Mouse (Mus musculus): ENCODE data around the gene Patj.
A peak's percentile ranks its signal among the peaks of the same experiment; 100 is the strongest.

Patj gene

GRCm38 (mm10) chr4:98727295-98727958 is 331.8 kb downstream of the Patj start:
- no peak for DNase-seq (ENCODE audit: low spot score)

- no peak for DNase-seq (ENCODE audit: low spot score)
Measured at GRCm38 (mm10) chr4:98727959-98728347, 332.4 kb downstream of the Patj start.

GRCm38 (mm10) chr4:98728716-98729115 is 333.1 kb downstream of the Patj start:
- DNase-seq (ENCODE audit: low spot score): no peak

GRCm38 (mm10) chr4:98733660-98734059 is 338.1 kb downstream of the Patj start:
- no peak for DNase-seq (ENCODE audit: low spot score)

- no peak for DNase-seq (ENCODE audit: low spot score)
Measured at GRCm38 (mm10) chr4:98739753-98740152, 344.2 kb downstream of the Patj start.

DNA sequence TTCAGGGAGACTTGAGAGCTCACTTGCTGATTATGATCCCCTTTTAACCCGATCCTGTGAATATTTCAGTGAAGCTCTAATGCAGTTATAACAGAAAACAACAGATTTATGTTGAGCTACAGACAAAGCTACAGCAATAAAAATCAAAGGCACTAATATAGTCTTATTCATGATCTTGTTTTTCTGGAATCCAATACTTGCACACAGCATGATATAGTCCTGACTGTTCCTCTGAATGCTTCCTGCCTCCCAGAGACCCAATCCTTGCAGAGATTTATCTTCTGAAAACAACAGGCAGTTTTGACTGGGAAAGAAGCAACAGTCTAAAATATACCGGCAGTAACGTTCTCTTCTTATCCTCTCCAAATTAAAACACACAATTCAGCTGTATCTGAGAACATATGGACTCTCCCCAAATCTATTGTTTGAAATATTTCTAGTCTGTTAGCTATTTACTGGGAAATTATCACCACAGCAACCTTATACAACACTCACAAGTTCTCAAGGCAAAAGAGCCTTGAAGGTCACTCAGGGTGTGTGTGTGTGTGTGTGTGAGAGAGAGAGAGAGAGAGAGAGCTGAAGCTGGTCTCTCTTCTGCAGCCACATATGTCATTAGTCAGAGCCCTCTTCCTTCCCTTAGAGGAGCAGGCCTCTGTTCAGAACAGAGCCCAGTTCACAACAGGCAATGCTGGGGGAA is 347.8 kb downstream of the Patj start:
- DNase-seq (ENCODE audit: low spot score): no peak

GRCm38 (mm10) chr4:98743906-98744210 is 348.3 kb downstream of the Patj start:
- peak; percentile 51 for DNase-seq (ENCODE audit: low spot score)

GRCm38 (mm10) chr4:98754456-98754855 is 358.9 kb downstream of the Patj start:
- DNase-seq (ENCODE audit: low spot score): no peak

DNA sequence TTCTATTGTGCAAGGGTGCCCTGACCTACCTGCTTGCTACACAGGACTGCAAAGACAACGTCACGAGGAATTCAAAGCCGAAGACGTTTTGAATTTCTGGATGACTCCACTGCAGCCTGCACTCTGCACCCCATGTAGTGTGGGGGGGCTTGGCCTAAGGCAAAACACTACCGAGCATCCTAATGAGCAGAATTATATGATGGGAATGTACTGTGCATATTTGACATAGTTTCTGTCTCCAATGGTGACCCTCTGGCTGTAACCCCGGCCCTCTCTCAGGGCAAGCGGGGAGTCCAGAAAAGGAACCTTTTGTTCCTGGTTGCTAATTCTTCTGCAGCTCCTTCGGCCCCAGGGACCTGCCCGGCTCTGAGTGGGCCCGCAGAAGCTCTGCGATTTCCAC is 360.6 kb downstream of the Patj start:
- DNase-seq (ENCODE audit: low spot score): no peak

DNA sequence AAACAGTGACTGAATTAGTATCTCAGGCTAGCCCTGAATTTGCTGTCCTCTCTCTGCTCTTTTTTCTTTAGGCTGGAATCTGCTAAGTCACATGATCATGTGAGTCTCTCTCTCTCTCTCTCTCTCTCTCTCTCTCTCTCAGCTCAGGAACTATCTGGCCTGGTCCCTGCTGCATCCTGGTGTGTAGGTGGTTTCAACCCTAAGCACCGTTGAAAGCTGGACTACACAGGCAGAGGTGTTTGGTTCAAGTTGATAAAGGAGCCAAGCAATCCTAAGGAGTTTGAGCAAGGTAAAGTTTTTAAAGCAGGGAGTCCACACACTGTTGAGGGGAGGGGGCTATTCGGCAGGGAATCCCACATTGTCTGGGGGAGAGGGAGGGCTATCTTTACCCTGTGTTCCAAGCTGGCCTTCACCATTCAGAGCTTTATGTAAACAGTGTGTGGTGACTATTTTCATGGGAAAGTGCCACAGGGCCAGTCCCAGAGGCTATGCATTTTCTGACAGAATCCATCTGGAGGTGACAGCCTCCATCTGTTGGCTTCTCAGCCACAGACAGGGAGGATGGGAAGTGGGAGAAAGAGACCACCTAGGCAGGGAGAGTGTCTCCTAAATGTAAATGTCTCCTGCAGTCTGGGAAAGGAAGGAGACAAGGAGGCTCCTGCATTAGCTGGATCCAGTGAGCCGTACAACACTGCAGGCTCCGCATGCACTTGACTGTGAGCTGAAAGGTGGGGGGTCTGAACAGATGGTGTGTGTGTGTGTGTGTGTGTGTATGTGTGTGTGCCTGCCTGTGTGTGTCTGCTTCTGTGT is 362.6 kb downstream of the Patj start:
- no peak for DNase-seq (ENCODE audit: low spot score)

DNA sequence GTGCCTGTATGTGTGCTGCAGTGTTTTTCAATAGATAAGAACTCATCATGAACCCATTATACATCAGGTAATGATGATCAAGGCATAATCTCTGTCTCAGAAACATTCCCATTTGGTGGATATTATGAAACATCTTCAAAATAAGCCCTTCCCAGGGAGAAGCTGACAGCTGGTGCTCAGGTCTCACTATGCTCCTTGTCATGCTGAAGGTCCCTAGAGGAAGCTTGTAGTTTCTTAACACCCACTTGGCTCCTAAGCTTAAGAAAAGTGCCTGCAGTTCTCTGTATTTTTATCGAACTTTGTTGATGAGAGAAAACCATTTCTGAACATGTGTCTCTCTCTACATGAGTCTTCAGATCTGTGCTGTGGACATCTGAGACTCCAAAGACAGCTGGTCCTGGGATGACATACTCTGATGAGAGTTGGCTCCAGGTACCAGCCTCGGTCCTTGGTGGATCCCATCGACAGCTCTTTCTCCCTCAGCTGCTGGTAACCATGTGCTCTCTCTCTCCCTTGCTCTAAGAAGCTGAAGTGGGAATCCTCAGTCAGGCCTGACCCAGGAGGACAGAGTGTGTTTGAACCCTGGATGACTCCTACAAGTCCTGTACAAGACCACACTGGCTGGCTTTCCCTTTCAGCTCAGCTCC is 363.4 kb downstream of the Patj start:
- DNase-seq (ENCODE audit: low spot score): no peak

DNA sequence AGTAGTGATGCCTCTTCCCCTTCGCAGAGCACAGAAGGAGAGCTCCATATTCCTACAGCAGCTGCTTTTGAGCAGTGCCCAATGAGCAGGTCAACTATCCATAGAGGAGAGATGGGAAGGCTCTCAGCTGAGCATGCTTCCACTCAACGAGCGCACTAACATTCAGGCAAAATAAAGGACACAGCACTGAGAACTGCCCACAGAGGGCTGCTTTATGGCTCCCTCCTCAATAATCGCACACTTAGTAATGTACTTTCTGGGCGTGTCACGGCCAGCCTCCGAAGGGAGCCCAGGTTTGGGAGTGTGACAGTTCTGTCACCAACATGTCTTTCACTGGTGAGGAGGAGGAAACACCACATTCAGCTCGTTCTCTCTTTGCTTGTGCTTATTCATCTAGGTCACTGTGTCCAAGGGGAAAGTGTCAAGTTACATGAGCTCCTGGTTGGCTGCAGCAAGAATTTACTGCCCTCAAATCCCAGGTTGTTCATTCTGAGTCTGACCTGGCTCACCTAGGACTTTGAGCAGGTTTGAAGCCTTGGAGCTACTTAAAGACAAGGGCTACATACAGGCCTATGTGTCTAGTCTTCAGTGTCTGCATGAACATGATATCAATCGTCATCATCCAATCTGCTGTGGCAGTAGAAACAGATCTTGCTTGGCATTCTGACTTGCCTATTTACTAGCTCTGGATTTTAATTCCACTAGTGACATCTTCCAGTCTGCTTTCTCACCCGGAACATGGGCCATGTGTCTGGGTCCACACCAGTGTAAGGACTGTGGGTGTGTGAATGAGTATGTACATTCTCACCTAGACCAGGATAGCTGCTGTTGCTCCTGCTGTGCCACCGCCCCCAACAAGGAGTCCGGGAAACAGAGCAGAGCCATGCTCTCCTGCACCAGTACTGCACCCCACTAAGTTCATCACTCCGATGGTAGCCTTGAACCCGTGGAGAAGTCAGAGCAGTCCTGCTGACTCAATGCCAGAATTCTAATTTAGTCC is 371.8 kb downstream of the Patj start:
- DNase-seq (ENCODE audit: low spot score): no peak
